Mouse (Mus musculus) T-helper 17 cell (primary cell): ENCODE results near the gene Dscaml1.
"Not testable (repeated sequence)": the region's sequence is repeated elsewhere in the genome, so short reads cannot be mapped to it uniquely, and the experiment has no call there.

Experiments used
- in situ Hi-C, 2 experiments: fragments of 300-600 bp; cut with MboI, MseI; formaldehyde crosslinking; loops; 1 replicate in 1 of 2; 2 replicates in 1 of 2; pipeline ENCODE4 v1.15.1; 2025; ENCODE audit warnings: high pct_unique_total_duplicates in 2 of 2

Gene Dscaml1

GRCm38 (mm10) chr9:45766195-45766594, 339.8 kb downstream of the Dscaml1 start:
- in situ Hi-C loops: no loop called here

- in situ Hi-C loops: no loop called here
Measured at GRCm38 (mm10) chr9:45767155-45767554, 340.7 kb downstream of the Dscaml1 start.

GRCm38 (mm10) chr9:45768421-45768820, 342.0 kb downstream of the Dscaml1 start:
- in situ Hi-C loops: no loop called here

DNA sequence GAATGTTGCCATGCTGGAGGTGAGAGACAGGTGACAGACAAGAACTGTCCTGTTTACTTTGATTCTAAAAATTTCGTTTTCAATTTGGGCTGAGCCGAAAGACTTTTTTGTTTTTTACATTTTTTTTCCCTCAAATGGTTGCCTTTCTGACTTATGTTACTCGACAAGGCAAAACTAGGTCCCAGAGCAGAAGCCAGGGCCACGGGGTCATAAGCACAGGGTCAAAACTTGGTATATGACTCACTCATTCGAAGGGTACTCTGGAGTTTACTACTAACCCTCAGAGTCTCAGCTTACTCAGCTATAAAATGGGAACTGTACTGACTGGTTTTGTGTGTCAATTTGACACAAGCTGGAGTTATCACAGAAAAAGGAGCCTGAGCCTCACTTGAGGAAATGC, 343.2 kb downstream of the Dscaml1 start:
- in situ Hi-C loops: no loop called here

- in situ Hi-C loops: no loop called here
Measured at GRCm38 (mm10) chr9:45774088-45774487, 347.7 kb downstream of the Dscaml1 start.

- in situ Hi-C loops: not testable (repeated sequence)
Measured at GRCm38 (mm10) chr9:45776176-45776575, 349.7 kb downstream of the Dscaml1 start.

DNA sequence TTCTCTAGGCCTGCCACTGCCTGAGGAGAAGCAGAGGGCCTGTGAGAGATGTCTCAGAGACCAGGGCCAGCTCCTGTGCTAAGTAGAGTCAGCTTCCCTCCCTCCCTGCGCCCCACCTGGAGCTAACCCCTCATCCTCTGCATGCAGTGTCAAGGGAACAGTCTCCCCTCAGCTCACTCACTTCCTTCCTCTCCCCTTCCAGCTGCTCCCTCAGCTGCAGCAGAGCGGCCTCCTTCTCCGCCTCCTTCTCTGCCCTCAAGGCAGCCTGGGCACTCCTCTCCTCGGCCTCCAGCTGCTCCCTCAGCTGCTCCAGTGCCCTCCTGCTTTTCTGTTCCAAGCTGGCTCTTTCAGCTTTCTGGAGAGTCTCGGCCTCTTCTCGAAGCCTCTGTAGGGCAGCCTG, 352.8 kb downstream of the Dscaml1 start:
- in situ Hi-C loops: no loop called here

GRCm38 (mm10) chr9:45783249-45784069, 357.0 kb downstream of the Dscaml1 start:
- in situ Hi-C loops: no loop called here

GRCm38 (mm10) chr9:45787071-45787470, 360.6 kb downstream of the Dscaml1 start:
- in situ Hi-C loops: no loop called here

- in situ Hi-C loops: no loop called here
Measured at GRCm38 (mm10) chr9:45787547-45787946, 361.1 kb downstream of the Dscaml1 start.

DNA sequence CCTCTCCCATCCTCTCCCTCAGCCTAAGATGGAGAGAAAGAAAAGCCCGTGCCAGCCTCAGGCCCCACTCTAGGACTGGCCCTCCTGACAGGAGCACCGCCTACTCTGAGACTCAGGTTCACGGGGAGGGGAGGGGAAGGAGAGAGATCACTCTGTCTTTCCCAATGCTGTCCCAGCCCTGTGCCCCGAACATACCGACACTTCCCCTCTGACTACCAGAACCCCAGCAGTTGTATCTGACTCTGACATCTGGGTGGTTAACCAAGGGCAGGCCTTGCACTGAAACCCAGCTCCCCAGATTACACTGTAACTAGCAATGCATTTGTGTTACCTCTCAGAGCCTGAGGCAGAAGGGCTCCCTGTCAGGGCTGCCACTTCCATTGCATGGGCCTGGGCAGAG, 362.0 kb downstream of the Dscaml1 start:
- in situ Hi-C loops: no loop called here

DNA sequence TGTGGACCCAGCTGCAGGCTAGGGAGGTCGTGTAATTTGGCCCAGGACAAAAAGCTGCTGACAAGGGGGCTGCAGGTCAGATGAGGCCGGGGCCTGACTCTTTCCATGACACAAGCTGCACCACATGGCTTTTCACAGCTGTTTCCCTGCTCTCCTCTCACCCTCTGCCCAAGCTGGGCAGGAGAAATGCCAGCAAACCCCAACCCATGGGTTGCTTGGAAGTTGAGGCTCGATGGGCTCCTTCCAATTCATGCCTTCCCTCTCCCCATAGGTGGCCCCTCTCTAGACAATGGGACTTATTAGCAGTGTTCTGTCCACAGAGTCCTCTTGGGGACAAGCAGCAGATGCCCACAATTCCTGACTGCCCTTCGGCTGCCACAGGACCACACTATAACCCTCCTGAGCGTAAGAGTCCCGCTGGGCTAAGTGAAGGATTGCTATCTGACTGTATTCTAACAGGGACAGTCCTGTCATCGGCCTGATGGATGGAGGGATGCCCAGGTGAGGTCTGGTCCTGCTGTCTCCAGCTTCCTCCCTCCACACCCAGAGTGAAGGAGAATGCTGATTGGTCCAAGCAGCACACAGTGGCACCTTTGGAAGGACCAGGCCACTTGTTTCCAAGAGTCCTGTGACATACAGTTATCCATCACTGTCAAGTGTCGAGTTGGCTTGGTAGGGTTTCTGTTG, 365.2 kb downstream of the Dscaml1 start:
- in situ Hi-C loops: no loop called here

- in situ Hi-C loops: no loop called here
Measured at GRCm38 (mm10) chr9:45792235-45792634, 365.8 kb downstream of the Dscaml1 start.

DNA sequence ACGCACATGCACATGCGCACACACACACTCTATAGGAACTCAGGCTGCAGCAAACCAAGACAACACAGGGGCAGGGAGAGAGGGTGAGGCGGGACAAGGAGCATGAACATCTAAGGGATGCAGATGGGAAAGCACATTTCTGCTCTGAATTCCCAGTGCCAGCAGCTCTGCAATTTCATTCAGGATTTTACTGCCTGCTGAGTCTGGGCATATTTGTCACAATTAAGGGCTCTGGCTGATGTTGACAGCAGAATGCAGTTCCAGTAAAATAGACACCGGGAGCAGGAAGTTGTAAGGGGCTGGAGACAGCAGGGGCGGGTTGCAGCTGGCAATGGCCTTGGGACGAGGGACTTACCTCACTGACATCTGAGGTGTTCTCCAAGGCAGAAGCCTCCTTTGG, 367.3 kb downstream of the Dscaml1 start:
- in situ Hi-C loops: no loop called here

DNA sequence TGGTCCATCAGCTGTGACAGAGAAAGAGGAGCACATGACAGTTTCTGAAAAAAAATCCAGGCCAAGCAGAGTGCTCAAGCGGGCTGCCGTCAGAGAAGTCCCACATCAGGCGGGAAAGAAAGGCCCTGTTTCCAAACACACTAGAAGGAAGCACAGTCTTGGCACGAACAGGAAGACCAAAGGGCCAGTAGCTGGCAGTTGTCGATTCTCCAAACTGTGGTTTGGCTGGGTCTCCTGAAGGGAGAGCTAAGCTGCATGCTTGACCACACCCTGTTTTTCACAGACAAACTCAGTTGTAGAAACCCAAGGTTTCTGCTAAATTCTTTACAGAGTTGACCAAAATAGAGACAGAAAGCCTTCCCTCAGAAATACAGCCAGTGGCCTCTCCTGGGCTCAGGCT, 369.3 kb downstream of the Dscaml1 start:
- in situ Hi-C loops: no loop called here

DNA sequence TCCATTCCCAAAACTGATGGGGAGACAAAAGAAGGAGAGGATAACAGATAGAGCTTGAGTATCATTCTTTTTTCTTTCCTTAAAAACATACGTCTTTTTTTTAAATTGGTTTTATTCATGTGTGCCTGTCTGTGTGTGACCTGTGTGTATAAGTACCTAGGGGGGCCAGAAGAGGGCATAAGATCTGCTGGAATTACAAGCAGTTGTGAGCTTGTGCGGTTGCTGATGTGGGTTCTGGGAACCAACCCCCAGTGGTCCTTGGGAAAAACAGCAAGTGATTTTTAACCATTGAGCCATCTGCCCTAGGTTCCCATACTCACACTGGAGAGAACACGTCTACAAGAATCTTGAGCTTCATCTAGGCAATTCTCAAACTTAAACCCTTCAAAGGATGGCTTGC, 370.8 kb downstream of the Dscaml1 start:
- in situ Hi-C loops: no loop called here

- in situ Hi-C loops: no loop called here
Measured at GRCm38 (mm10) chr9:45798467-45799164, 372.2 kb downstream of the Dscaml1 start.

DNA sequence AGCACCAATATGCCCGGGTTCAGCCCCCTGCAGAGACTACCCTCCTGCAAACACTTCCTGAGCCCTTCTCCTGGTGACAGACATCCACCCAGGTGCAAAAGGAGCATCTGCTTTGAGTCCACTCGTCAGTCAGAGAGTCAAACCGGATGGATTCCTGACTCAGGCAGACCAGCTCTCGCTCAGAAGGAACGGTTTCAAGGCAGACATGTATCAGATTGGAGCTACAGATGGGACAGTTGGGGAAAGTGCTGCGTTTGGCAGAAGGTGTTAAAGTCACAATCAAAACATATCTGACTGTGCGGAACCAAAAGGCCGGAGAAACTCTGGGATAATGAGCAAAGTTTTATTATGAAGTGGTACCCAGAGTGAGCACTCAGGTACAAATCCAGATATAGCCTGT, 373.0 kb downstream of the Dscaml1 start:
- in situ Hi-C loops: no loop called here
